In genomic region chr9:23557601-23558000, GRCm38 (mm10) we compare ENCODE assay signal across 24 mouse cellular contexts.
DNase-seq lines count a peak whose midpoint lies in the region; ATAC-seq and TF ChIP-seq lines count a peak whose summit lies in the region.
"Had no signal": no experiment of that assay in that cellular context is flagged by ENCODE, and none has a peak within 500 bp of the region (broad histone marks: within the 10 kb centered on the region; RNA-seq: fewer than 3 reads in every experiment).

No protein-coding gene starts in this region.

- DNase-seq in frontal cortex, postnatal 36 days (ENCODE audit: low spot score in 2 of 2), result no peak
- DNase-seq in brain, embryonic 14.5 days (ENCODE audit: low read depth), result peak; percentile 66
- peak; percentile 25 for DNase-seq in lung, postnatal 10 days
- no peak for DNase-seq in heart, embryonic 10.5 days (ENCODE audit: low spot score)
- DNase-seq in right cerebral cortex, adult 2 months (ENCODE audit: low spot score in 2 of 2), result no peak
- DNase-seq: B cell, adult 2 months; cerebellum, adult 9-10 months; gastrocnemius, postnatal 25 days; heart, adult 2 months; heart, postnatal 4 days; kidney, adult 8-10 months; kidney, postnatal 14 days; layer of hippocampus, postnatal 36 days; liver, embryonic 13.5 days; right cerebral cortex, postnatal 14 days had no signal

- no peaks in the 10 kb centered on the region for H3K36me3 ChIP-seq in midbrain, embryonic 15.5 days (replicated peaks)
- H3K36me3 ChIP-seq in midbrain, embryonic 13.5 days, result no peaks in the 10 kb centered on the region
- H3K36me3 ChIP-seq in heart, embryonic 10.5 days, result no peaks in the 10 kb centered on the region
- H3K36me3 ChIP-seq: embryonic facial prominence, embryonic 10.5 days; heart, embryonic 15.5 days; limb, embryonic 13.5 days; liver, embryonic 13.5 days; neural tube, embryonic 12.5 days; stomach, embryonic 15.5 days had no signal

- no peak overlapping the region for H3K4me3 ChIP-seq in midbrain, embryonic 15.5 days
- no peak overlapping the region for H3K4me3 ChIP-seq in midbrain, embryonic 13.5 days (replicated peaks)
- H3K4me3 ChIP-seq in heart, embryonic 10.5 days, result no peak overlapping the region
- H3K4me3 ChIP-seq: embryonic facial prominence, embryonic 10.5 days; heart, adult 2 months; heart, embryonic 15.5 days; layer of hippocampus, adult 2 months; limb, embryonic 13.5 days; liver, embryonic 13.5 days; neural tube, embryonic 12.5 days; stomach, embryonic 15.5 days had no signal

- no peaks in the 10 kb centered on the region for H3K4me1 ChIP-seq in midbrain, embryonic 15.5 days
- no peaks in the 10 kb centered on the region for H3K4me1 ChIP-seq in midbrain, embryonic 13.5 days (replicated peaks)
- H3K4me1 ChIP-seq in heart, embryonic 10.5 days, result no peaks in the 10 kb centered on the region
- H3K4me1 ChIP-seq: embryonic facial prominence, embryonic 10.5 days; heart, embryonic 15.5 days; limb, embryonic 13.5 days; liver, embryonic 13.5 days; neural tube, embryonic 12.5 days; stomach, embryonic 15.5 days had no signal

- H3K27ac ChIP-seq in midbrain, embryonic 15.5 days, result no peak overlapping the region
- no peak overlapping the region for H3K27ac ChIP-seq in midbrain, embryonic 13.5 days
- H3K27ac ChIP-seq in heart, embryonic 10.5 days, result no peak overlapping the region
- H3K27ac ChIP-seq: embryonic facial prominence, embryonic 10.5 days; heart, adult 2 months; heart, embryonic 15.5 days; layer of hippocampus, adult 2 months; limb, embryonic 13.5 days; liver, embryonic 13.5 days; neural tube, embryonic 12.5 days; stomach, embryonic 15.5 days had no signal

- H3K4me2 ChIP-seq in midbrain, embryonic 15.5 days, result no peak overlapping the region
- H3K4me2 ChIP-seq in midbrain, embryonic 13.5 days (replicated peaks), result no peak overlapping the region
- H3K4me2 ChIP-seq: heart, embryonic 15.5 days; limb, embryonic 13.5 days; liver, embryonic 13.5 days; neural tube, embryonic 12.5 days; stomach, embryonic 15.5 days had no signal

- no peak overlapping the region for H3K9ac ChIP-seq in midbrain, embryonic 15.5 days
- H3K9ac ChIP-seq in midbrain, embryonic 13.5 days (replicated peaks), result no peak overlapping the region
- H3K9ac ChIP-seq: heart, embryonic 15.5 days; limb, embryonic 13.5 days; liver, embryonic 13.5 days; neural tube, embryonic 12.5 days; stomach, embryonic 15.5 days had no signal

- TF ChIP-seq POLR2A in brain, embryonic 14.5 days (IDR thresholded peaks at IDR 0.05; ENCODE audit: borderline replicate concordance, extremely low read depth, insufficient read depth, insufficient read length, poor library complexity, severe bottlenecking), result no peak

- no peak for TF ChIP-seq CTCF in brain, embryonic 14.5 days (IDR thresholded peaks at IDR 0.05; ENCODE audit: borderline replicate concordance, extremely low read depth, insufficient read depth, insufficient read length)

- H3K27me3 ChIP-seq in midbrain, embryonic 15.5 days (replicated peaks), result no peaks in the 10 kb centered on the region
- H3K27me3 ChIP-seq in midbrain, embryonic 13.5 days, result no peaks in the 10 kb centered on the region
- H3K27me3 ChIP-seq in heart, embryonic 10.5 days (ENCODE audit: insufficient read depth, poor library complexity, severe bottlenecking), result no peaks in the 10 kb centered on the region
- H3K27me3 ChIP-seq: heart, embryonic 15.5 days; limb, embryonic 13.5 days; liver, embryonic 13.5 days; neural tube, embryonic 12.5 days; stomach, embryonic 15.5 days had no signal

- WGBS in midbrain, embryonic 15.5 days, result 55% methylated on average over 3 of the region's 3 CpGs
- 64% methylated on average over 3 of the region's 3 CpGs for WGBS in midbrain, embryonic 13.5 days
- 81% methylated on average over 3 of the region's 3 CpGs for WGBS in heart, embryonic 10.5 days

- H3K9me3 ChIP-seq in midbrain, embryonic 15.5 days, result no peaks in the 10 kb centered on the region
- H3K9me3 ChIP-seq in midbrain, embryonic 13.5 days, result no peaks in the 10 kb centered on the region
- no peaks in the 10 kb centered on the region for H3K9me3 ChIP-seq in heart, embryonic 10.5 days
- H3K9me3 ChIP-seq: embryonic facial prominence, embryonic 10.5 days; heart, embryonic 15.5 days; limb, embryonic 13.5 days; liver, embryonic 13.5 days; neural tube, embryonic 12.5 days; stomach, embryonic 15.5 days had no signal

- ATAC-seq in frontal cortex, adult (ENCODE audit: low TSS enrichment), result peak; percentile 52; the same call in 1 of the 2 replicates
- peak; percentile 90 for ATAC-seq in midbrain, embryonic 15.5 days (replicated peaks)
- ATAC-seq in midbrain, embryonic 13.5 days, result no peak

Comparison
In these comparisons a context has a peak if more than half of its experiments do, and no peak if none do; other contexts are left out.
1. DNase-seq: peak in brain, embryonic 14.5 days (single experiment) and lung, postnatal 10 days (single experiment); none in frontal cortex, postnatal 36 days (0 of 2), heart, embryonic 10.5 days (single experiment) and right cerebral cortex, adult 2 months (0 of 2).